Comparison of ENCODE assay signal across 23 mouse cellular contexts in genomic region chr5:135126121-135126520, GRCm38 (mm10). TPM values are rescaled to one million over a fixed set of nuclear protein-coding genes. Genes with fewer than 3 reads are reported as not detected.
DNase-seq lines count a peak whose midpoint lies in the region; ATAC-seq and TF ChIP-seq lines count a peak whose summit lies in the region.
"Had no signal": no experiment of that assay in that cellular context is flagged by ENCODE, and none has a peak within 500 bp of the region (broad histone marks: within the 10 kb centered on the region; RNA-seq: fewer than 3 reads in every experiment).

No protein-coding gene starts in this region.

- H3K9ac ChIP-seq in MEL (ENCODE audit: control insufficient read depth, low read depth, low read length, poor library complexity, severe bottlenecking), result no peak overlapping the region
- H3K9ac ChIP-seq: embryonic facial prominence, embryonic 15.5 days; forebrain, embryonic 15.5 days; heart, embryonic 12.5 days; hindbrain, embryonic 15.5 days had no signal

- H3K36me3 ChIP-seq in MEL (ENCODE audit: control insufficient read depth in 1 of 2, insufficient read depth in 2 of 2, low read length in 2 of 2), result no peaks in the 10 kb centered on the region
- no peaks in the 10 kb centered on the region for H3K36me3 ChIP-seq in heart, embryonic 10.5 days
- H3K36me3 ChIP-seq: embryonic facial prominence, embryonic 15.5 days; forebrain, embryonic 10.5 days; forebrain, embryonic 15.5 days; heart, embryonic 12.5 days; hindbrain, embryonic 15.5 days had no signal

- 55% methylated on average over 6 of the region's 6 CpGs for WGBS in heart, embryonic 10.5 days

- no peaks in the 10 kb centered on the region for H3K4me1 ChIP-seq in MEL (ENCODE audit: control insufficient read depth in 1 of 2, insufficient read depth in 2 of 2, low read length in 2 of 2)
- H3K4me1 ChIP-seq in heart, embryonic 10.5 days, result peaks cover 14% of the 10 kb centered on the region; the same call in 1 of the 2 replicates
- H3K4me1 ChIP-seq: embryonic facial prominence, embryonic 15.5 days; forebrain, embryonic 10.5 days; forebrain, embryonic 15.5 days; heart, embryonic 12.5 days; hindbrain, embryonic 15.5 days had no signal

- H3K27me3 ChIP-seq in MEL (ENCODE audit: control insufficient read depth in 1 of 2, insufficient read depth in 2 of 2, low read length in 2 of 2), result peaks cover 0 to 4% of the 10 kb centered on the region in 2 experiments; a peak in 3 of 4 replicates
- peaks cover 61% of the 10 kb centered on the region for H3K27me3 ChIP-seq in heart, embryonic 10.5 days (ENCODE audit: insufficient read depth, poor library complexity, severe bottlenecking)
- H3K27me3 ChIP-seq: hindbrain, embryonic 15.5 days had no signal

- DNase-seq in layer of hippocampus, adult 9-11 months, result peak; percentile 83
- DNase-seq in layer of hippocampus, postnatal 14 days (ENCODE audit: low spot score in 2 of 2), result no peak
- peak; percentile 34 for DNase-seq in MEL (ENCODE audit: low read depth, low spot score)
- DNase-seq in brain, adult 2 months (ENCODE audit: low read depth, low spot score), result peak; percentile 14
- DNase-seq in heart, adult 8-10 months (ENCODE audit: low spot score), result no peak
- no peak for DNase-seq in heart, embryonic 10.5 days (ENCODE audit: low spot score)
- DNase-seq: adrenal gland, postnatal 14 days; cerebellum, adult 2 months; cerebellum, postnatal 10 days; embryo, embryonic 11 days; gastrocnemius, adult 2 months; gastrocnemius, postnatal 36 days; heart, adult 18-20 months had no signal

- H3K79me2 ChIP-seq in MEL (ENCODE audit: control insufficient read depth, insufficient read depth, low read length, poor library complexity), result no peaks in the 10 kb centered on the region

- H3K27ac ChIP-seq in MEL (ENCODE audit: control insufficient read depth, low read depth, low read length), result no peak overlapping the region
- no peak overlapping the region for H3K27ac ChIP-seq in heart, embryonic 10.5 days
- H3K27ac ChIP-seq: embryonic facial prominence, embryonic 15.5 days; forebrain, embryonic 10.5 days; forebrain, embryonic 15.5 days; gastrocnemius, adult 2 months; hindbrain, embryonic 15.5 days had no signal

- ATAC-seq in monocyte, adult 5-6 weeks (replicated peaks; ENCODE audit: insufficient number of reproducible peaks, low FRiP score, low TSS enrichment, poor library complexity, severe bottlenecking), result 0 out of 2 replicates have a peak, but pooled peaks have one; percentile 24
- ATAC-seq: activated CD4-positive, CD25-positive, alpha-beta regulatory T cell, adult 4 months; forebrain, embryonic 15.5 days; intestine, embryonic 16.5 days had no signal

- TF ChIP-seq POLR2A in MEL (IDR thresholded peaks at IDR 0.05; ENCODE audit: control insufficient read depth in 1 of 2, insufficient read depth in 1 of 2, low read depth in 1 of 2, low read length in 2 of 2, poor library complexity in 1 of 2), result no peak

- H3K9me3 ChIP-seq in MEL (replicated peaks; ENCODE audit: insufficient read depth, low read length), result no peaks in the 10 kb centered on the region
- no peaks in the 10 kb centered on the region for H3K9me3 ChIP-seq in heart, embryonic 10.5 days
- H3K9me3 ChIP-seq: embryonic facial prominence, embryonic 15.5 days; forebrain, embryonic 10.5 days; forebrain, embryonic 15.5 days; heart, embryonic 12.5 days; hindbrain, embryonic 15.5 days had no signal

- TF ChIP-seq EP300 in MEL (IDR thresholded peaks at IDR 0.05; ENCODE audit: low read depth in 1 of 2, low read length in 2 of 2), result no peak

- no peak for TF ChIP-seq RAD21 in MEL (IDR thresholded peaks at IDR 0.05; ENCODE audit: low read depth, low read length)

- no peak overlapping the region for H3K4me3 ChIP-seq in MEL (ENCODE audit: control insufficient read depth in 1 of 2, insufficient read depth in 1 of 2, low read depth in 2 of 2, low read length in 2 of 2)
- H3K4me3 ChIP-seq in heart, embryonic 10.5 days, result no peak overlapping the region
- H3K4me3 ChIP-seq: embryonic facial prominence, embryonic 15.5 days; erythroblast, embryonic 14.5 days; forebrain, embryonic 10.5 days; forebrain, embryonic 15.5 days; gastrocnemius, adult 2 months; heart, embryonic 12.5 days; hindbrain, embryonic 15.5 days had no signal

- TF ChIP-seq CTCF in MEL (IDR thresholded peaks at IDR 0.05 in 2 of 3, conservative IDR thresholded peaks at IDR 0.05 in 1 of 3; ENCODE audit: control insufficient read depth in 1 of 3, insufficient read depth in 1 of 3, low read depth in 2 of 3, low read length in 3 of 3, poor library complexity in 1 of 3, severe bottlenecking in 1 of 3), result no peak

TF ChIP-seq in MEL, 35 proteins besides CTCF, POLR2A, EP300 and RAD21:
- no peak for TF ChIP-seq GABPA (IDR thresholded peaks at IDR 0.05; ENCODE audit: low read depth, low read length)

RNA-seq across cellular contexts. Expression of gene Tbl2, which starts 23.3 kb away (rescaled TPM):
- total RNA-seq in layer of hippocampus, postnatal 14 days (2021), result 10 to 100 TPM; 24.5 to 26.2 TPM
- total RNA-seq in MEL (2012; rRNA removed), result 19.3 and 20.5 TPM in 2 replicates
- 10 to 100 TPM in 1 of 2 experiments, not detected in 1; 30.3 TPM for polyA plus RNA-seq in MEL (2012; ENCODE audit: insufficient read depth in 1 of 2, insufficient read length in 2 of 2, low read depth in 1 of 2, low replicate concordance in 2 of 2, missing spikeins in 1 of 2)
- 4.3 to 9.9 TPM (median 9.6 TPM) in 3 replicates for total RNA-seq in monocyte, adult 5-6 weeks (2017)
- 10 to 100 TPM in 3 of 4 experiments, 1 to 10 TPM in 1; 9.6 to 14.0 (median 10.7) TPM for total RNA-seq in heart, adult 8-10 months (2022)
- polyA plus RNA-seq in heart, embryonic 10.5 days (2016; fragmentation: Nextera tagmentation; extraction: Ambion mirVana), result 25.1 and 25.4 TPM in 2 replicates

RNA-seq across cellular contexts. Expression of gene Mlxipl, which starts 36.4 kb away (rescaled TPM):
- total RNA-seq in layer of hippocampus, postnatal 14 days (2021), result 1 to 10 TPM; 3.2 to 5.8 TPM
- not detected in 2 replicates for total RNA-seq in MEL (2012; rRNA removed)
- not detected for polyA plus RNA-seq in MEL (2012; ENCODE audit: insufficient read depth in 1 of 2, insufficient read length in 2 of 2, low read depth in 1 of 2, low replicate concordance in 2 of 2, missing spikeins in 1 of 2)
- 0.57 to 4.5 TPM (median 1.1 TPM) in 3 replicates for total RNA-seq in monocyte, adult 5-6 weeks (2017)
- total RNA-seq in heart, adult 8-10 months (2022), result 10 to 100 TPM; 18.0 to 39.9 (median 21.3) TPM
- 1.00 and 3.0 TPM in 2 replicates for polyA plus RNA-seq in heart, embryonic 10.5 days (2016; fragmentation: Nextera tagmentation; extraction: Ambion mirVana)
- total RNA-seq: CH12.LX had no signal
- polyA plus RNA-seq: activated CD4-positive, CD25-positive, alpha-beta regulatory T cell, adult 4 months had no signal

RNA-seq across cellular contexts. Expression of gene Bcl7b, which starts 42.0 kb away (rescaled TPM):
- total RNA-seq in layer of hippocampus, postnatal 14 days (2021), result 10 to 100 TPM; 34.1 to 38.3 TPM
- total RNA-seq in MEL (2012; rRNA removed), result 44.6 and 45.1 TPM in 2 replicates
- 10 to 100 TPM in 1 of 2 experiments, not detected in 1; 76.0 TPM for polyA plus RNA-seq in MEL (2012; ENCODE audit: insufficient read depth in 1 of 2, insufficient read length in 2 of 2, low read depth in 1 of 2, low replicate concordance in 2 of 2, missing spikeins in 1 of 2)
- total RNA-seq in monocyte, adult 5-6 weeks (2017), result 52.4 to 63.3 TPM (median 53.1 TPM) in 3 replicates
- total RNA-seq in heart, adult 8-10 months (2022), result 10 to 100 TPM; 39.8 to 47.6 (median 44.6) TPM
- polyA plus RNA-seq in heart, embryonic 10.5 days (2016; fragmentation: Nextera tagmentation; extraction: Ambion mirVana), result 39.2 and 45.3 TPM in 2 replicates

RNA-seq across cellular contexts. Expression of gene Vps37d, which starts 48.1 kb away (rescaled TPM):
- total RNA-seq in layer of hippocampus, postnatal 14 days (2021), result 10 to 100 TPM; 27.5 to 28.2 TPM
- 0.23 and 0.31 TPM in 2 replicates for total RNA-seq in MEL (2012; rRNA removed)
- 1 to 10 TPM in 1 of 2 experiments, not detected in 1; 1.2 TPM for polyA plus RNA-seq in MEL (2012; ENCODE audit: insufficient read depth in 1 of 2, insufficient read length in 2 of 2, low read depth in 1 of 2, low replicate concordance in 2 of 2, missing spikeins in 1 of 2)
- total RNA-seq in monocyte, adult 5-6 weeks (2017), result 0.43 TPM in 1 of 3 replicates, not detected in the others
- under 1 TPM; 0.37 to 0.57 (median 0.47) TPM for total RNA-seq in heart, adult 8-10 months (2022)
- polyA plus RNA-seq in heart, embryonic 10.5 days (2016; fragmentation: Nextera tagmentation; extraction: Ambion mirVana), result 2.4 and 7.1 TPM in 2 replicates
- polyA plus RNA-seq: activated CD4-positive, CD25-positive, alpha-beta regulatory T cell, adult 4 months; erythroblast, embryonic 14.5 days had no signal

Comparison
In these comparisons a context has a peak if more than half of its experiments do, and no peak if none do; other contexts are left out.
1. DNase-seq: peak in layer of hippocampus, adult 9-11 months (single experiment), MEL (single experiment) and brain, adult 2 months (single experiment); none in layer of hippocampus, postnatal 14 days (0 of 2), heart, adult 8-10 months (single experiment) and heart, embryonic 10.5 days (single experiment).